Mouse (Mus musculus) right cerebral cortex, postnatal 10 days (tissue): ENCODE results near the gene Smoc2.

Experiments
- DNase-seq, 2 experiments: peaks; one replicate each; pipeline ENCODE4 v3.0.0; 2021; ENCODE audit warnings: low spot score in 2 of 2

Gene Smoc2

GRCm38 (mm10) chr17:14277310-14277709 is 2.0 kb upstream of the Smoc2 start:
- DNase-seq = no peak

- DNase-seq = no peak
Measured at GRCm38 (mm10) chr17:14279966-14280300, 627 bp downstream of the Smoc2 start.

GRCm38 (mm10) chr17:14280425-14280833 is 1.1 kb downstream of the Smoc2 start:
- no peak for DNase-seq

GRCm38 (mm10) chr17:14288015-14288616 is 8.8 kb downstream of the Smoc2 start:
- DNase-seq = peak; percentile 78 to 91

GRCm38 (mm10) chr17:14293617-14294016 is 14.3 kb downstream of the Smoc2 start:
- no peak for DNase-seq

- DNase-seq = no peak
Measured at GRCm38 (mm10) chr17:14295146-14295545, 15.8 kb downstream of the Smoc2 start.

GRCm38 (mm10) chr17:14300361-14300760 is 21.1 kb downstream of the Smoc2 start:
- no peak for DNase-seq

GRCm38 (mm10) chr17:14301491-14302344 is 22.4 kb downstream of the Smoc2 start:
- DNase-seq = no peak

GRCm38 (mm10) chr17:14302356-14302755 is 23.1 kb downstream of the Smoc2 start:
- no peak for DNase-seq

- no peak for DNase-seq
Measured at GRCm38 (mm10) chr17:14303722-14304121, 24.4 kb downstream of the Smoc2 start.

GRCm38 (mm10) chr17:14309884-14310283 is 30.6 kb downstream of the Smoc2 start:
- DNase-seq = no peak

- DNase-seq = no peak
Measured at GRCm38 (mm10) chr17:14312440-14312839, 33.1 kb downstream of the Smoc2 start.

- no peak for DNase-seq
Measured at GRCm38 (mm10) chr17:14314308-14314707, 35.0 kb downstream of the Smoc2 start.

- no peak for DNase-seq
Measured at GRCm38 (mm10) chr17:14316536-14316935, 37.2 kb downstream of the Smoc2 start.

- DNase-seq = no peak
Measured at GRCm38 (mm10) chr17:14317439-14317838, 38.1 kb downstream of the Smoc2 start.

- DNase-seq = no peak
Measured at GRCm38 (mm10) chr17:14326156-14326555, 46.9 kb downstream of the Smoc2 start.

GRCm38 (mm10) chr17:14328037-14328436 is 48.7 kb downstream of the Smoc2 start:
- DNase-seq = no peak

GRCm38 (mm10) chr17:14330498-14330897 is 51.2 kb downstream of the Smoc2 start:
- peak in 1 of 2 experiments; percentile 28 for DNase-seq

GRCm38 (mm10) chr17:14339932-14340557 is 60.7 kb downstream of the Smoc2 start:
- no peak for DNase-seq

- DNase-seq = peak; percentile 36 to 40
Measured at GRCm38 (mm10) chr17:14340736-14341135, 61.4 kb downstream of the Smoc2 start.

GRCm38 (mm10) chr17:14342511-14342910 is 63.2 kb downstream of the Smoc2 start:
- DNase-seq = no peak

GRCm38 (mm10) chr17:14343442-14343841 is 64.1 kb downstream of the Smoc2 start:
- DNase-seq = no peak

- no peak for DNase-seq
Measured at GRCm38 (mm10) chr17:14345556-14345955, 66.2 kb downstream of the Smoc2 start.
